Mouse (Mus musculus): ENCODE measurements around the gene Raver2. TPM values are rescaled to one million over a fixed set of nuclear protein-coding genes. Genes with fewer than 3 reads are reported as not detected.
A peak's percentile ranks its signal among the peaks of the same experiment; 100 is the strongest.

Raver2 gene
- 10 to 100 TPM; 45.6 to 47.8 TPM for total RNA-seq (2021)
- long read RNA-seq, full-length matches to known transcripts, result 47 of 60 reads
- long read RNA-seq, partial matches to known transcripts, result 5 of 60 reads
- long read RNA-seq, other reads (novel, unspliced or antisense), result 8 of 60 reads

- DNase-seq (ENCODE audit: low spot score in 2 of 2), result peak; percentile 44 to 63
Measured at GRCm38 (mm10) chr4:101068786-101069153, at the start of gene Raver2. Gene Raver2 (plus strand): TSS chr4:101068983.

GRCm38 (mm10) chr4:101020596-101020995, 48.2 kb upstream of the Raver2 start, which contains the start of gene Gm10577:
Gene Gm10577 (minus strand): TSS chr4:101020696.
- no peak for DNase-seq (ENCODE audit: low spot score in 2 of 2)

- DNase-seq (ENCODE audit: low spot score in 2 of 2), result peak; percentile 75 to 81
Measured at GRCm38 (mm10) chr4:101026566-101026965, 42.2 kb upstream of the Raver2 start.

- peak in 1 of 2 experiments; percentile 41 for DNase-seq (ENCODE audit: low spot score in 2 of 2)
Measured at GRCm38 (mm10) chr4:101026995-101027394, 41.8 kb upstream of the Raver2 start.

- DNase-seq (ENCODE audit: low spot score in 2 of 2), result no peak
Measured at GRCm38 (mm10) chr4:101027852-101028411, 40.9 kb upstream of the Raver2 start.

- DNase-seq (ENCODE audit: low spot score in 2 of 2), result no peak
Measured at GRCm38 (mm10) chr4:101033047-101033446, 35.7 kb upstream of the Raver2 start.

- DNase-seq (ENCODE audit: low spot score in 2 of 2), result no peak
Measured at GRCm38 (mm10) chr4:101035131-101035530, 33.7 kb upstream of the Raver2 start.

GRCm38 (mm10) chr4:101037156-101037555, 31.6 kb upstream of the Raver2 start:
- peak; percentile 55 to 64 for DNase-seq (ENCODE audit: low spot score in 2 of 2)

GRCm38 (mm10) chr4:101043691-101044090, 25.1 kb upstream of the Raver2 start:
- DNase-seq (ENCODE audit: low spot score in 2 of 2), result no peak

- DNase-seq (ENCODE audit: low spot score in 2 of 2), result no peak
Measured at GRCm38 (mm10) chr4:101044149-101044548, 24.6 kb upstream of the Raver2 start.

- no peak for DNase-seq (ENCODE audit: low spot score in 2 of 2)
Measured at GRCm38 (mm10) chr4:101046576-101046975, 22.2 kb upstream of the Raver2 start.

- no peak for DNase-seq (ENCODE audit: low spot score in 2 of 2)
Measured at GRCm38 (mm10) chr4:101062146-101062545, 6.6 kb upstream of the Raver2 start.

GRCm38 (mm10) chr4:101066401-101066800, 2.4 kb upstream of the Raver2 start:
- no peak for DNase-seq (ENCODE audit: low spot score in 2 of 2)

GRCm38 (mm10) chr4:101069154-101069971, 580 bp downstream of the Raver2 start:
- peak; percentile 21 to 44 for DNase-seq (ENCODE audit: low spot score in 2 of 2)

- DNase-seq (ENCODE audit: low spot score in 2 of 2), result no peak
Measured at GRCm38 (mm10) chr4:101071570-101071969, 2.8 kb downstream of the Raver2 start.

- DNase-seq (ENCODE audit: low spot score in 2 of 2), result no peak
Measured at GRCm38 (mm10) chr4:101076425-101076824, 7.6 kb downstream of the Raver2 start.

GRCm38 (mm10) chr4:101080016-101080415, 11.2 kb downstream of the Raver2 start:
- DNase-seq (ENCODE audit: low spot score in 2 of 2), result no peak

GRCm38 (mm10) chr4:101082176-101082888, 13.5 kb downstream of the Raver2 start:
- no peak for DNase-seq (ENCODE audit: low spot score in 2 of 2)

- no peak for DNase-seq (ENCODE audit: low spot score in 2 of 2)
Measured at GRCm38 (mm10) chr4:101084863-101085262, 16.1 kb downstream of the Raver2 start.

GRCm38 (mm10) chr4:101086040-101086439, 17.3 kb downstream of the Raver2 start:
- DNase-seq (ENCODE audit: low spot score in 2 of 2), result no peak

GRCm38 (mm10) chr4:101087721-101088120, 18.9 kb downstream of the Raver2 start:
- peak; percentile 37 to 60 for DNase-seq (ENCODE audit: low spot score in 2 of 2)

- DNase-seq (ENCODE audit: low spot score in 2 of 2), result peak in 1 of 2 experiments; percentile 19
Measured at GRCm38 (mm10) chr4:101090630-101091029, 21.8 kb downstream of the Raver2 start.
